Mouse (Mus musculus) ES-E14 (cell line): ENCODE measurements at regions not wholly inside any gene's neighbourhood (a gene's known extent, or its start where the extent isn't known, plus 50 kb on each side); places are given as distances from the start of the nearest gene placed in this dataset.

ENCODE experiments used
- DNase-seq: peaks from one replicate; pipeline ENCODE4 v3.0.0-alpha.2; 2013; ENCODE audit warnings: low read depth, low spot score
- H3K27ac ChIP-seq: 2 replicates; pipeline ENCODE4 v1.5.1; 2012; ENCODE audit warnings: low read depth, mild to moderate bottlenecking, low read length, moderate library complexity, mixed read lengths; ENCODE audit not compliant: poor library complexity, insufficient read depth, severe bottlenecking
- H3K36me3 ChIP-seq: 2 replicates; pipeline ENCODE4 v1.6.1; 2012; ENCODE audit warnings: mild to moderate bottlenecking, low read length, moderate library complexity, mixed read lengths; ENCODE audit not compliant: control insufficient read depth, poor library complexity, insufficient read depth, severe bottlenecking
- H3K4me1 ChIP-seq, 2 experiments: fragments of 150-350 bp in 1 of 2; sonication (generic) in 1 of 2; 2 replicates each; pipeline ENCODE4 v1.6.1; 2012; ENCODE audit warnings: low read length in 2 of 2, mild to moderate bottlenecking in 1 of 2, mixed read lengths in 1 of 2; ENCODE audit not compliant: control insufficient read depth in 2 of 2, insufficient read depth in 2 of 2, poor library complexity in 1 of 2
- H3K4me3 ChIP-seq, 2 experiments: fragments of 150-350 bp in 1 of 2; sonication (generic) in 1 of 2; 2 replicates each; pipeline ENCODE4 v1.5.1; 2012; ENCODE audit warnings: low read length in 2 of 2, low read depth in 1 of 2, mild to moderate bottlenecking in 1 of 2, mixed read lengths in 1 of 2; ENCODE audit not compliant: insufficient read depth in 1 of 2, poor library complexity in 1 of 2, severe bottlenecking in 1 of 2
- H3K9ac ChIP-seq: 2 replicates; pipeline ENCODE4 v1.6.1; 2012; ENCODE audit warnings: low read depth, mild to moderate bottlenecking, low read length, mixed read lengths; ENCODE audit not compliant: poor library complexity, insufficient read depth, severe bottlenecking
- H3K9me3 ChIP-seq: fragments of 150-350 bp; sonication (generic); 2 replicates; pipeline ENCODE4 v1.6.1; 2012; ENCODE audit warnings: low read depth, mild to moderate bottlenecking, low read length; ENCODE audit not compliant: control insufficient read depth, insufficient read depth
- CHD2 ChIP-seq: IDR thresholded peaks from 2 replicates; pipeline ENCODE4 v1.6.1; 2014; ENCODE audit warnings: mild to moderate bottlenecking, low read depth, low read length, inconsistent platforms
- HCFC1 ChIP-seq: IDR thresholded peaks from 2 replicates; pipeline ENCODE4 v1.6.1; 2012; ENCODE audit warnings: low read length, inconsistent platforms, borderline replicate concordance; ENCODE audit not compliant: insufficient read depth
- MAFK ChIP-seq: IDR thresholded peaks from 2 replicates; pipeline ENCODE4 v1.6.1; 2014; ENCODE audit warnings: mild to moderate bottlenecking, low read depth, low read length, inconsistent platforms; ENCODE audit not compliant: insufficient read depth
- ZC3H11A ChIP-seq: IDR thresholded peaks from 2 replicates; pipeline ENCODE4 v1.6.1; 2012; ENCODE audit warnings: low read depth, mild to moderate bottlenecking, inconsistent platforms, low read length, borderline replicate concordance
- ZNF384 ChIP-seq: IDR thresholded peaks from 2 replicates; pipeline ENCODE4 v1.6.1; 2012; ENCODE audit warnings: low read depth, low read length, inconsistent platforms
- in situ Hi-C, 2 experiments: fragments of 600-800 bp; cut with MboI; formaldehyde crosslinking; loops; one replicate each; pipeline ENCODE4 v1.15.1; 2025; ENCODE audit warnings: low sequenced_read_pairs in 2 of 2, inconsistent platforms in 1 of 2; ENCODE audit not compliant: unreplicated experiment in 2 of 2

DNA sequence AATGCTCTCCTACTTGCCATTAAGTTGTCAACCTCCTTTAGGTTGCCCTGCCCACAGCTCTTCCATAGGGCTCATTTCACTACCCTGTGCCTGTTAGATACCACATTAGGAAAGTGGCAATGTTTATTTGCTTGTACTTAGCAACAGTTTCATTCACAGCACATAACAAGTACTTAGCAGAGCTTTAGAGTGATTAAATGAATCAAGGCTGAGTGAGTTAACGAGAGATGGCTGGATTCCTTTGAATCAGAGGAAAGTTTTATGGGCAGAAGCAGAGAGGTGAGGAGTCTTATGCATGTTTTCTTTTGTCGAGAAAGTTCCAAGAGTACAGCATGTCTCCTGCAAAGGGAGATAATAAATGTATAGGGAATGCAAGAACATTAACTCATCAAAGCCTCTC, 60.5 kb downstream of the Ptgs2 start:
- no peak overlapping the region for H3K27ac ChIP-seq
- H3K4me3 ChIP-seq: no peak overlapping the region
- no peaks in the 10 kb centered on the region for H3K9me3 ChIP-seq
- TF ChIP-seq ZNF384 (no peak), HCFC1 (no peak), CHD2 (no peak), ZC3H11A (no peak), MAFK (no peak)
- DNase-seq: no peak
- in situ Hi-C loops: no loop called here
- H3K4me1 ChIP-seq: peaks cover 0 to under 1% of the 10 kb centered on the region in 2 experiments; a peak in 1 of 4 replicates
- no peak overlapping the region for H3K9ac ChIP-seq
- H3K36me3 ChIP-seq: no peaks in the 10 kb centered on the region

DNA sequence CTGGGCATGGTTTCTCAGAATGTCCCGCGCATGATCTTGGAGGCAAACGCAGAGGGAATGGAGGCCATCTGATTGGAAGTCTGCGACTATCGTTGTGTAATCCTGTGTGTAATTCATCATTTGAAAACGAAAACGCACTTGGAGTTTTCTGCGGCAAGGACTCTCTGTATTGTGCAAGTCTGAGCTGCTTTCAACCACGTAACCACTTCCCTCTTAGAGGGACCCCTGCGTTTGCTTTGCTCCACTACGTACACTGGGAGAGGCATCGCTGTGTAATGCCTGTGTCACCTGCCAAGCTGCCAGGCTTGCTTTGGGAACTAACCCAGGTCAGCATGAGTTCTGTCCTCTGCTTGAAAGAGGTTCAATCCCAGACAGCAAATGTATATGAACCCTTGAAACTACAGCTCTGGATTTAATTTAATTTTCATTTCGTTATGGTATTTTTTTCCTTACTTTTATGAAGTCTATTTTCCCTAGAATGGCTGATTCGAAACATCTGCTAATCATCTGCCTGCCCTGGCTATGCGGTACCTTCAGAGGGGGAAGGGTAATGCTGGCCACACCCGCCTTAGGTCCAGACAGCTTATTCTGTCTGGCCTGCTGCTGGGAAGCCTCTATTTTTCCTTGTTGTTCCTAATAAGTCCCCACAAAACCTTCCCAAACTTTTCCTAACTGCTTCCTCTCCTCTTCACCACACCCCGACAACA, 65.2 kb downstream of the Ptgs2 start:
- Histone ChIP-seq H3K4me3 (no peak overlapping the region), H3K4me1 (peaks cover 0 to 4% of the 10 kb centered on the region in 2 experiments; a peak in 1 of 4 replicates), H3K36me3 (no peaks in the 10 kb centered on the region), H3K27ac (no peak overlapping the region), H3K9me3 (no peaks in the 10 kb centered on the region), H3K9ac (no peak overlapping the region)
- TF ChIP-seq ZC3H11A (no peak), MAFK (no peak), CHD2 (no peak), ZNF384 (no peak), HCFC1 (no peak)
- no peak for DNase-seq
- in situ Hi-C loops: no loop called here

- in situ Hi-C loops: no loop called here
- Histone ChIP-seq H3K4me1 (peaks cover 0 to 4% of the 10 kb centered on the region in 2 experiments; a peak in 1 of 4 replicates), H3K9ac (no peak overlapping the region), H3K9me3 (no peaks in the 10 kb centered on the region), H3K4me3 (no peak overlapping the region), H3K36me3 (no peaks in the 10 kb centered on the region), H3K27ac (no peak overlapping the region)
- DNase-seq: no peak
- TF ChIP-seq ZC3H11A (no peak), HCFC1 (no peak), ZNF384 (no peak), MAFK (no peak)
Observed at GRCm38 (mm10) chr1:150165597-150165973, 65.8 kb downstream of the Ptgs2 start.

GRCm38 (mm10) chr1:150167172-150167571, 67.3 kb downstream of the Ptgs2 start:
- TF ChIP-seq MAFK (no peak), ZNF384 (no peak), ZC3H11A (no peak), CHD2 (no peak), HCFC1 (no peak)
- in situ Hi-C loops: no loop called here

DNA sequence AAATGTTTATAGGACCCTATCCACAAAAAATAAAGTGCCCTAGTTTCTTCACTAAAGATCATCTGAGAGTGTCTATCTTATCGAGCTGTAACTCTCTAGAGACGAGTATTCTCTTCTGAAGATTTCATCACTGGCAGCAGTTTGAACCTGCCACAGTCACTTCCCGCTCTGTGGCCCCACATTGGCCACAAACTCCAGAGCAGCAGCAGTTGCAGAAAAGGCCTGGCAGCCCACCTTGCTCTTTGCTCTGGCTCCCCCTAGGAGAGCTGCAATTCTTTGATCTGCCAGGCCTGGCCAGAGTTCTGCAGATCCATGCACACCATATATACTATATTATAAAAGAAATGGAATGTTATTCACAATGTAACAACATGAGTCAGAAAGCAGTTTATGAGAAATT, 74.4 kb downstream of the Ptgs2 start:
- Histone ChIP-seq H3K9me3 (no peaks in the 10 kb centered on the region), H3K4me1 (no peaks in the 10 kb centered on the region), H3K4me3 (no peak overlapping the region), H3K27ac (no peak overlapping the region), H3K36me3 (no peaks in the 10 kb centered on the region), H3K9ac (no peak overlapping the region)
- no peak for DNase-seq
- TF ChIP-seq ZC3H11A: no peak
- TF ChIP-seq MAFK: no peak
- TF ChIP-seq CHD2: no peak
- TF ChIP-seq HCFC1: no peak
- no peak for TF ChIP-seq ZNF384
- in situ Hi-C loops: no loop called here

More at GRCm38 (mm10) chr1:150167172-150167571, 67.3 kb downstream of the Ptgs2 start:
- DNase-seq: no peak
- H3K4me3 ChIP-seq: no peak overlapping the region
- H3K36me3 ChIP-seq: no peaks in the 10 kb centered on the region
- H3K27ac ChIP-seq: no peak overlapping the region
- no peak overlapping the region for H3K9ac ChIP-seq
- peaks cover 0 to 4% of the 10 kb centered on the region in 2 experiments; a peak in 1 of 4 replicates for H3K4me1 ChIP-seq
- H3K9me3 ChIP-seq: no peaks in the 10 kb centered on the region
